Mouse (Mus musculus) cortical plate, adult 2 months (tissue): ENCODE results near the gene Nudt22.

Source experiments
- CTCF ChIP-seq: fragments of 200-500 bp; IDR thresholded peaks from 2 replicates; pipeline ENCODE4 v1.5.1; 2011; ENCODE audit warnings: mild to moderate bottlenecking, control low read depth, low read length; ENCODE audit not compliant: insufficient read depth; ENCODE audit errors: extremely low read depth
- POLR2A ChIP-seq: fragments of 200-500 bp; IDR thresholded peaks from 2 replicates; pipeline ENCODE4 v1.6.1; 2011; ENCODE audit warnings: mild to moderate bottlenecking, low read length, control low read depth; ENCODE audit not compliant: insufficient read depth; ENCODE audit errors: extremely low read depth

GRCm38 (mm10) chr19:6949532-6949931 is 46.4 kb downstream of the Nudt22 start:
- 0 out of 2 replicates have a peak, but pooled peaks have one; percentile 3 for TF ChIP-seq POLR2A
- no peak for TF ChIP-seq CTCF
